In the genomic region with DNA sequence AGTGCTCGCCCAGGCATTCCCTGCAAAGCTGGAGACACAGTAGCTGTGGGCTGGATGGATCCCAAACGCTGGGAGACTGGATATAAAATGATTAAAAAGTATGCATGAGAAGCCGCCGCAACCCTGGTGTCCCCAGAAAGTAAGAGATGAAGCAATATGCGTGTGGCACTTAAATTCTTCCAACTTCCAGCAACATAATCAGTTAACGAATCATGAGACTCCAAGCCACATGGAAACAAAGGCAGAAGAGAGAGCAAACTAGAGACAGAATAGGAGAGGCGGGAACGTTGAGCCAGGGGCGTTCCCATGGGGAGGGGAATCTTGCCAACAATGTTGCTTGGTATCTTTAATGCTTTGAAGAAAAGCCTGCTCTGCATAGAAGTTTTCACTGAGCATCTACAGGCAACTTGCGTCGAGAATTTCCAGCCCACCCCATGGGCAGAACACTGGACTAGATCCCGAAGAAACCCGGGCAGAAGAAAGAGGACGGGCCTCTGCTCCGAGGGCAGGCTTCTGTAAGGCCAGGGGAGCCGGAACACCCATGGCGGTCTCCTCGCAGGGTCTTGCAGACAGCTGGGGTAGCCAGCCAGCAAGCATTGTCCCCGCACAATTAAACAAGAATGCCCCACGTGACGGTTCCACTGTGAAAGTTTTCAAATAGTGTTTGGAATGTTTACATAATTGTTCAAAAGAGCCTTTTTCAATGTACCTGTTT, we compare ENCODE assay signal across 8 mouse cellular contexts.
DNase-seq lines count a peak whose midpoint lies in the region; ATAC-seq and TF ChIP-seq lines count a peak whose summit lies in the region.

No protein-coding gene starts in this region.

- DNase-seq in left cerebral cortex, adult 2 months (ENCODE audit: extremely low spot score in 1 of 2, low spot score in 2 of 2) = no peak
- DNase-seq in left cerebral cortex, adult 8-10 months (ENCODE audit: low spot score in 2 of 2) = no peak
- no peak for DNase-seq in thymus, adult 2 months
- no peak for DNase-seq in spleen, postnatal 14 days (ENCODE audit: low spot score in 2 of 2)
- no peak for DNase-seq in spleen, adult 12 weeks (ENCODE audit: low spot score)

- intact Hi-C loops in left cerebral cortex, adult 2 months (cut with DNase I) = no loop called here

- H3K9ac ChIP-seq in embryonic facial prominence, embryonic 12.5 days = peak overlapping the region; percentile 64
- H3K9ac ChIP-seq in hindbrain, embryonic 13.5 days = peak overlapping the region; percentile 69
- H3K9ac ChIP-seq in liver, embryonic 15.5 days = no peak overlapping the region

- no peaks in the 10 kb centered on the region for H3K36me3 ChIP-seq in embryonic facial prominence, embryonic 12.5 days
- H3K36me3 ChIP-seq in hindbrain, embryonic 13.5 days = no peaks in the 10 kb centered on the region
- no peaks in the 10 kb centered on the region for H3K36me3 ChIP-seq in liver, embryonic 15.5 days (replicated peaks)
- H3K36me3 ChIP-seq in thymus, adult 2 months (ENCODE audit: control insufficient read depth, insufficient read depth, low read length) = no peaks in the 10 kb centered on the region

- no peaks in the 10 kb centered on the region for H3K27me3 ChIP-seq in embryonic facial prominence, embryonic 12.5 days
- H3K27me3 ChIP-seq in hindbrain, embryonic 13.5 days = peaks cover 51% of the 10 kb centered on the region; the same call in 1 of the 2 replicates
- peaks cover 41% of the 10 kb centered on the region for H3K27me3 ChIP-seq in liver, embryonic 15.5 days
- H3K27me3 ChIP-seq in thymus, adult 2 months (ENCODE audit: control insufficient read depth, insufficient read depth, low read length) = no peaks in the 10 kb centered on the region; the same call in 1 of the 2 replicates

- 5% methylated on average over 21 of the region's 21 CpGs for WGBS in embryonic facial prominence, embryonic 12.5 days
- 3% methylated on average over 21 of the region's 21 CpGs for WGBS in hindbrain, embryonic 13.5 days
- WGBS in liver, embryonic 15.5 days (ENCODE audit: insufficient replicate concordance) = 6% methylated on average over 21 of the region's 21 CpGs
- WGBS in thymus, adult 2 months = 13% methylated on average over 21 of the region's 21 CpGs

- H3K4me3 ChIP-seq in left cerebral cortex, adult 2 months = peak overlapping the region; percentile 35; the same call in 1 of the 2 replicates
- H3K4me3 ChIP-seq in embryonic facial prominence, embryonic 12.5 days = peak overlapping the region; percentile 41
- H3K4me3 ChIP-seq in hindbrain, embryonic 13.5 days = peak overlapping the region; percentile 37
- H3K4me3 ChIP-seq in liver, embryonic 15.5 days (replicated peaks) = peak overlapping the region; percentile 14
- H3K4me3 ChIP-seq in thymus, adult 2 months (ENCODE audit: control insufficient read depth, insufficient read depth, low read length) = no peak overlapping the region

- H3K9me3 ChIP-seq in embryonic facial prominence, embryonic 12.5 days = no peaks in the 10 kb centered on the region
- no peaks in the 10 kb centered on the region for H3K9me3 ChIP-seq in hindbrain, embryonic 13.5 days
- H3K9me3 ChIP-seq in liver, embryonic 15.5 days (replicated peaks) = no peaks in the 10 kb centered on the region

- H3K27ac ChIP-seq in left cerebral cortex, adult 2 months = no peak overlapping the region
- H3K27ac ChIP-seq in embryonic facial prominence, embryonic 12.5 days = peak overlapping the region; percentile 85
- peak overlapping the region; percentile 79 for H3K27ac ChIP-seq in hindbrain, embryonic 13.5 days
- H3K27ac ChIP-seq in liver, embryonic 15.5 days (replicated peaks) = no peak overlapping the region
- H3K27ac ChIP-seq in thymus, adult 2 months (ENCODE audit: control insufficient read depth, insufficient read depth, low read length) = no peak overlapping the region

- H3K4me2 ChIP-seq in embryonic facial prominence, embryonic 12.5 days (replicated peaks) = peak overlapping the region; percentile 85
- peak overlapping the region; percentile 73 for H3K4me2 ChIP-seq in hindbrain, embryonic 13.5 days
- H3K4me2 ChIP-seq in liver, embryonic 15.5 days = peak overlapping the region; percentile 49

- H3K4me1 ChIP-seq in embryonic facial prominence, embryonic 12.5 days = peaks cover 14% of the 10 kb centered on the region; the same call in 1 of the 2 replicates
- peaks cover 28% of the 10 kb centered on the region for H3K4me1 ChIP-seq in hindbrain, embryonic 13.5 days (replicated peaks)
- H3K4me1 ChIP-seq in liver, embryonic 15.5 days (replicated peaks) = no peaks in the 10 kb centered on the region
- no peaks in the 10 kb centered on the region for H3K4me1 ChIP-seq in thymus, adult 2 months (replicated peaks; ENCODE audit: control insufficient read depth, insufficient read depth, low read length)

- no peak for TF ChIP-seq CTCF in left cerebral cortex, adult 2 months (IDR thresholded peaks at IDR 0.05)
- TF ChIP-seq CTCF in thymus, adult 2 months (IDR thresholded peaks at IDR 0.05; ENCODE audit: borderline replicate concordance, control insufficient read depth, extremely low read depth, insufficient read depth, low read length, poor library complexity) = no peak

- no peak for TF ChIP-seq POLR2A in thymus, adult 2 months (IDR thresholded peaks at IDR 0.05; ENCODE audit: control insufficient read depth, extremely low read depth, insufficient read depth, low read length, poor library complexity)

- ATAC-seq in embryonic facial prominence, embryonic 12.5 days (ENCODE audit: insufficient number of reproducible peaks, insufficient read depth, low FRiP score, low TSS enrichment) = 0 out of 2 replicates have a peak, but pooled peaks have one; percentile 11
- peak; percentile 78 for ATAC-seq in hindbrain, embryonic 13.5 days (ENCODE audit: low FRiP score)
- ATAC-seq in liver, embryonic 15.5 days (ENCODE audit: insufficient read depth) = no peak

Comparison
In these comparisons a context has a peak if more than half of its experiments do, and no peak if none do; other contexts are left out.
1. H3K27ac ChIP-seq: peak in embryonic facial prominence, embryonic 12.5 days (single experiment) and hindbrain, embryonic 13.5 days (single experiment); none in left cerebral cortex, adult 2 months (single experiment), liver, embryonic 15.5 days (single experiment) and thymus, adult 2 months (single experiment).
2. Peak in every context shown above with its lines, with median percentiles within 50 percentile points of each other: H3K4me2 ChIP-seq.